Mouse (Mus musculus): ENCODE data around the gene Exosc8. TPM values are rescaled to one million over a fixed set of nuclear protein-coding genes. Genes with fewer than 3 reads are reported as not detected.
"Not testable (repeated sequence)": the region's sequence is repeated elsewhere in the genome, so short reads cannot be mapped to it uniquely, and the experiment has no call there.

The Exosc8 gene
- total RNA-seq (2015) (190 and 219 TPM in 2 replicates), total RNA-seq (2017) (254 and 259 TPM in 2 replicates)

- peak; percentile 80 for ATAC-seq (replicated peaks; ENCODE audit: poor library complexity)
These were observed at the start of gene Exosc8, which contains the start of gene Alg5 for GRCm38 (mm10) chr3:54735247-54736046. Gene Exosc8, minus strand, starts transcription at chr3:54735393. Gene Alg5, plus strand, starts transcription at chr3:54735539.

DNA sequence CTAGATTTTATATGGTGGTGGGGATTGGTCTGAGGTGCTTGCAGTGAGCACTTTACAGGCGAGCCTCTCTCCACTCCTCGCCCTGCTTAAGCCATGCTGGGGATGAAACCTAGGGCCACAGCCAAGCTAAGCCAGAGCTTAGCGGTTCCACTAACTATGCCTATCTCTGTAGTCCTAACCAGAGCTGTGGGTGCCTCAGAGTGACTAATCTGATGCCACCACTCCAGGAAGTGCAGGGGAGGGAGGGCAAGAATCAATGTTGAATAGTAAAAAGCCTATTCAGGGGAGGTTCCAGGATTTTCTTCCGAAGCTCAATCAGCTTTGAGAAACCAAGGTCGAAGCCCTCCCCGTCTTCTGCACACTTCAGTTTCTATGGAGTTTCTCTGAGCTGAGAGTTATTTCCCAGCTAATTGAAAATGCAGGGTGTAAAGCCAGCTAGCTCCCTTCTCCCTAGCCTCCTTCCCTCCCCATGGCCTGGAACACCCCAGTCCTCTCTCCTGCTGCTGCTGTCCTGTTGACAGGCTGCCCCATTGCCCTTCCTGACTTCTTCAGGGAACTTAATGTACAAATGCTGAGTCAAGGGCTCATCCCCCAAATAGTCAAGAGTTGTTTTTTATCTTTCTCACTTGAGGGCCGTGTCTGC, 40.9 kb upstream of the Exosc8 start:
- ATAC-seq (replicated peaks; ENCODE audit: poor library complexity): peak; percentile 52

DNA sequence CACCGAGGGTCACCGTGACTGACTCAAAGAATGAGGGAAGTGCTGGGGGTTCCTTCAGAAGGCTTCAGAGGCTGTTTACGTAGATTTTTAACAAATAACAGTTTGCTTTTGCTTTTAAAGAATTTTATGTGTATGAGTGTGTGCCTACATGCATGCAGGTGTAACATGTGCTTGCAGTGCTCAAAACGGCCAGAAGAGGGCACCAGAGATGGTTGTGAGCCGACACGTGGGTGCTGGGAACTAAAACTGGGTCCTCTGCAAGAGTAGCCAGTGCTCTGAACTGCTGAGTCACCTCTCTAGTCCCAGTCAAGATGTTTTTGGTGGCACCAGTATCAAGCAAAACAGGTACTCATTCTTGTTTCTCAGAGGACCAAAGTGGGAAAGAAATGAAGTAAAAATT, 38.4 kb upstream of the Exosc8 start:
- no peak for ATAC-seq (replicated peaks; ENCODE audit: poor library complexity)

DNA sequence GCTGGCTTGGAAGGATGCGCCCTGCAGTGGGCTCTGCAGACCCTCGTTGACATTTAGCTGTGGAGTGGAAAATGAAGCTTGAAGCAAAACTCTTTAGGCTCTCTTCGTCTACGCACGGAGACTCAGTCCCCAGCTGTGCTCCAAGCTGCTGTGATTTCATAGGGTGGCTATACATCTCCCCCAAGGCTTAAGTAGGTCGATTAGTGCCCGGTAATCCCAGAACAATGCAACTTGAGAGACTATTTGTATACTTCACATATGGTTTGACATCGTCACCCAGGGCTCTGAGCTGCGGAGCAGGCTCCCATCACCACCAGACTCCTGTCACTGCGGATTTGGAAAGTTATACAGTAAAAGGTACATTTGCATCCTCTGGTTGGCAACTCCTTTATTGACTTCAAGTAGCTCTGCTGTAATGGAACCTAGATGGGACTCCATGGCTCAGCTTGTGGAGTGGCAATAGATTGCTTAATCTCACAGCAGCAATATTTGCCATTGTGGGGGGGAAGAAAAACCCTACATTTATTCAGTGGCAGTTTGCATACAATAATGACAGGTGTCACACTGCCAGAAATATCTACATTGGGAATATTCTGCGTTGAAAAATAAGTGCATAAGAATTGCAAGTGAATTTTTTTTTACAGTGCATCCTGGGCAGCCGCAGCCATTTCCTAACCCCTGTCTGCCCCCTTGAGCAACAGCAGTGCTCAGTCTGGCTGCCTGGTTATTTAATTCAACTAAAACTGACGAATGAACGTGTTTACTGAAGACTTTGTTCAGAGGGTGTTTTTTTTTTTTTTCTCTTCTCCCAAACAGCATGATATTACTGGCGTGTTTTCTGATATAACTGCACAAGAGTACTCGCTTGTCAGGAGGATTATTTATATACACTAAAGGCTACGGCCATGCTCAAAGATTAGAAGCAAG, 34.4 kb upstream of the Exosc8 start:
- ATAC-seq (replicated peaks; ENCODE audit: poor library complexity): no peak

GRCm38 (mm10) chr3:54768592-54768991, 33.4 kb upstream of the Exosc8 start:
- peak; percentile 50 for ATAC-seq (replicated peaks; ENCODE audit: poor library complexity)

GRCm38 (mm10) chr3:54766811-54767210, 31.6 kb upstream of the Exosc8 start:
- no peak for ATAC-seq (replicated peaks; ENCODE audit: poor library complexity)

GRCm38 (mm10) chr3:54766034-54766433, 30.8 kb upstream of the Exosc8 start:
- no peak for ATAC-seq (replicated peaks; ENCODE audit: poor library complexity)

DNA sequence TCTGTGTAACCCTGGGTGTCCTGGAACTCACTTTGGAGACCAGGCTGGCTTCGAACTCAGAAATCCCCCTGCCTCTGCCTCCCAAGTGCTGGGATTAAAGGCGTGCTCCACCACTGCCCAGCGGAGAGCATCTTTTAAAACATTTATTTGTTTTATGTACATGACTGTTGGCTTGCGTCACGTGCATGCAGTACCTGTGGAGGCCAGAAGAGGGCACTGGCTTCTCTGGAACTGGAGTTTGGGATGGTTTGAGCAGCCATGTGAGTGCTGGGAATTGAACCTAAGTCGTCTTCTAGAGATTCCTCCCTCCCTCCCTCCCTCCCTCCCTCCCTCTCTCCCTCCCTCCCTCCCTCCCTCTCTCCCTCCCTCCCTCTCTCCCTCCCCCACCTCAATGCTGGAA, 30.3 kb upstream of the Exosc8 start:
- not testable (repeated sequence) for ATAC-seq (replicated peaks; ENCODE audit: poor library complexity)

- no peak for ATAC-seq (replicated peaks; ENCODE audit: poor library complexity)
These were observed 29.2 kb upstream of the Exosc8 start for GRCm38 (mm10) chr3:54764418-54764817.

- ATAC-seq (replicated peaks; ENCODE audit: poor library complexity): no peak
These were observed 26.1 kb upstream of the Exosc8 start for GRCm38 (mm10) chr3:54761258-54761657.

DNA sequence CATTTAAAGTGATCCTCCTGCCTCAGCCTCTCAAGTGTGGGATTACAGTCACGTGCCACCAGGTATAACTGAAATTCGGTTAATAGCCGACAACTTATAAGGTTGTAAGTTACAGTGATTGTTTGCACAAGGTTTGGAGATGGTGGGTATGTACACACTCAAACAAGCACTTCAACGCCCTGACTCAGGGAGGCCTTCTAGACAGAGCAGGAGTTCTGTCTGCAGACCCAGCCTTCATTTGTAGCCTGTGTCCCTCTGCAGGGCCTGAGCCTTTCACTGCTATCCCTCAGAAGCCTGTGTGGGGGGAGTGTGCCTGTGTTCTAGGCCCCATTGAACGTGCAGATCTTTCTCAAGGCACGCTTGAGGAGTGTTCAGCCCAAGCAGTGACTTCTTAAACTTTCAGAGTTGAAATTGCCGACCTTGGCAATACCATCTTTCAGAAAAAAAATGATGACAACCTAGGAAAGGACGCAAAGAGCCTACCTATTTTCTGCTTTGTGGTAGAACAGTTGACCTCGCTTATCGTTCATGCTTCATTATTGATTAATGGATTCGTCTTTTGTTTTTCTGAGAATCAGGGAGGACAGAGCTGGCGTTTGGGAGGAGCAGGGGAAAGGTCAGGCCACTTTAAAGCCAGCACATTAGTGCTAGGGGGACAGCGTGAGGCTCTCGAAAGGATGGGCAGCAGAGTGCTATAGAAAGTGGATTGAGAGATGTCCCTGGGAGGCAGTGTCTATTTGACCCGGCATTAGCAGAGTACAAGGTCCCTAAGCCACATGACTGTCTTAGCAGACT, 25.3 kb upstream of the Exosc8 start:
- no peak for ATAC-seq (replicated peaks; ENCODE audit: poor library complexity)

DNA sequence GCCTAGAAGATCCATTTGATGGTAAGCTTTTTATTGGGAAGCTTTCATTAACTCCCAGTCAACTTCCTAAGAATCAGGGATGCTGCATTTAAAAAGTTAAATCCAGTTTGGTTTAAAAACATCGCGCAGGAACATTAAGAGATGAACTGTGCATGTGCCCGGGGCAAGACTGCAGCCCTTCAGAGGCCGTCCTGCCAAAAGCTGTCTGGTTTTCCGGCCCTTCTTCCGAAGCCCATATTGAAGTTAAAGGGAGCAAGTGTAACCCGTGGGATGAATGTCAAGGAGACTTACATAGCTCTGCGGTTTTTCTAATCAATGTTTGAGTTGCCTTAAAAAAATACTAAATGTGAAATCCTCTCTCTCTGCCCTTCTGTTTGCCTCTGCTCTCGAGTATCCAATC, 24.0 kb upstream of the Exosc8 start:
- ATAC-seq (replicated peaks; ENCODE audit: poor library complexity): no peak

GRCm38 (mm10) chr3:54757446-54757845, 22.3 kb upstream of the Exosc8 start:
- no peak for ATAC-seq (replicated peaks; ENCODE audit: poor library complexity)

GRCm38 (mm10) chr3:54756058-54756457, 20.9 kb upstream of the Exosc8 start:
- peak; percentile 63 for ATAC-seq (replicated peaks; ENCODE audit: poor library complexity)

- ATAC-seq (replicated peaks; ENCODE audit: poor library complexity): peak; percentile 30
These were observed 20.2 kb upstream of the Exosc8 start, which contains the start of gene Smad9 for GRCm38 (mm10) chr3:54755145-54756041. Gene Smad9, plus strand, starts transcription at chr3:54755582.

- ATAC-seq (replicated peaks; ENCODE audit: poor library complexity): no peak
These were observed 18.2 kb upstream of the Exosc8 start for GRCm38 (mm10) chr3:54753411-54753810.

- ATAC-seq (replicated peaks; ENCODE audit: poor library complexity): peak; percentile 92
These were observed 10.6 kb upstream of the Exosc8 start for GRCm38 (mm10) chr3:54745799-54746198.

- ATAC-seq (replicated peaks; ENCODE audit: poor library complexity): no peak
These were observed 6.8 kb upstream of the Exosc8 start for GRCm38 (mm10) chr3:54741965-54742364.

GRCm38 (mm10) chr3:54737317-54737716, 2.1 kb upstream of the Exosc8 start:
- no peak for ATAC-seq (replicated peaks; ENCODE audit: poor library complexity)

Measured in megakaryocyte progenitor cell, adult 5-6 weeks (primary cell).